Mouse (Mus musculus): ENCODE results near the gene Olfr573-ps1. TPM values are rescaled to one million over a fixed set of nuclear protein-coding genes. Genes with fewer than 3 reads are reported as not detected.

Gene Olfr573-ps1
- polyA plus RNA-seq (2016; fragmentation: Nextera tagmentation; extraction: Ambion mirVana), result not detected in 2 replicates

DNA sequence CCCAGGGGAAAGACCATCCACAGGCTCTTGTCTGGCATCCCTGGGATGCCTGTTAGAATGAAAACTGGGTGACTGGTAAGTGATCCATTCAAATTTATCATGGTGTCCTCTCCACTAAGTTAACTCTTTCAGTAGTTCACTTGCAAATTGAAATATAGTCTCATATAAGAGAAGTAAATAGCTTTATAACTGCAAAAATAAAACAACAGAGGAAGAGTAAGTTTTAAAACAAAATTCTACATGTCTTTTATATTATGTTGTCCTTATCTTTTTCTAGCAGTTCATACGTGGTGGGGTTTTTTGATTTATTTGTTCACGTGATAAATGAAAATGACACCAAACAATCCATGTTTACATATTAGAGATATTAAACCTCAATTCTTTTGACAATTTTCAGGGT, at the start of gene Olfr573-ps1:
Olfr573-ps1 (minus strand) TSS at position 101 of the 400 bp plus-strand sequence.
- Histone ChIP-seq H3K27ac (no peak within 1 kb of the TSS), H3K4me3 (no peak within 1 kb of the TSS), H3K4me1 (no peaks in the 10 kb centered on the region), H3K9me3 (replicated peaks) (no peaks in the 10 kb centered on the region), H3K36me3 (no peaks in the 10 kb centered on the region), H3K27me3 (ENCODE audit: low read depth, poor library complexity, severe bottlenecking) (no peaks in the 10 kb centered on the region)
- no peak for DNase-seq (ENCODE audit: low spot score)
- 97% methylated on average over 2 of the region's 2 CpGs for WGBS

DNA sequence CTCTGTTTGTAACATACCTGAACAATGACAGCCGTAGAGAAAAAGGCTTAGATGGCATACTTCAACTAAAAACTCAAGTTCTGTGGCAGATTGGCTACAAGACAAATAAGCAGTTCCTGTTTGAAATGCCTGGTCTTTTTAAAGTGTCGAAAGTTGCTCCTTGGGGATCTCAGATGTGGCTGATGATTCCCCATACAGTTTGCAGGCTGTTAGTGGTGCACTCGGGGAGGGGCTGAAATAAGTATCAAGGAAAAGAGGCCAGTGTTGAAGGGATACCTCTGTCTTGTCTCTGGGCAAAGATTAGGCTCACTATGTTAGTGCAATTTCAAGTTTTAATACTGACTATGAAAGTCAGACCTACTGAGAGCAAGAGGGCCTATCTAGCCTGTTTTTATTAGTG, 46.8 kb upstream of the Olfr573-ps1 start, which contains the start of gene Olfr578:
Olfr578 (minus strand) TSS at position 101 of the 400 bp plus-strand sequence.
- H3K36me3 ChIP-seq, result no peaks in the 10 kb centered on the region
- no peak for DNase-seq (ENCODE audit: low spot score)
- WGBS, result 77% methylated on average over 3 of the region's 3 CpGs
- no peaks in the 10 kb centered on the region for H3K4me1 ChIP-seq
- no peaks in the 10 kb centered on the region for H3K9me3 ChIP-seq (replicated peaks)
- no peak within 1 kb of the TSS for H3K4me3 ChIP-seq
- no peaks in the 10 kb centered on the region for H3K27me3 ChIP-seq (ENCODE audit: low read depth, poor library complexity, severe bottlenecking)
- H3K27ac ChIP-seq, result no peak within 1 kb of the TSS

DNA sequence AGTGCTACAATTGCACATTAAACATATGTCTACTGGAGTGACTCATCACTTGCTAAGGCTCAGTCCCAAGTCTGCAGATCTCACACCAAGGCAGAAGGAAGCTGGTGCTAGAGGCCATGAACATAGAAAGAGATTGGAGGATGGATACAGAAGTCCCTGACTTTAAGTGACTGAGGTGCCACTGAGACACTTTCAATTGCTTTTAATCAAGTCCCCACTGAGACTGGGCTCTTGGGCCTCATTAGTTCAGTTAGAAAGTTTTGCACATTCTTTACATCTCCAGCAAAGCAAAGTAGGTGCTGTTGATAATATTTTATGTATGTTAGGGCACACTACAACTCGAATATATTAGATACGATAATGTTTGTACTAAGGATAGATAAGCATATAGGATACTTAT, 33.5 kb upstream of the Olfr573-ps1 start, which contains the start of gene Olfr577:
Olfr577 (minus strand) TSS at position 101 of the 400 bp plus-strand sequence.
- Histone ChIP-seq H3K27ac (no peak within 1 kb of the TSS), H3K36me3 (no peaks in the 10 kb centered on the region), H3K4me1 (no peaks in the 10 kb centered on the region), H3K9me3 (replicated peaks) (no peaks in the 10 kb centered on the region), H3K27me3 (ENCODE audit: low read depth, poor library complexity, severe bottlenecking) (no peaks in the 10 kb centered on the region), H3K4me3 (no peak within 1 kb of the TSS)
- no peak for DNase-seq (ENCODE audit: low spot score)
- 89% methylated on average over 2 of the region's 2 CpGs for WGBS

- Histone ChIP-seq H3K36me3 (no peaks in the 10 kb centered on the region), H3K27me3 (ENCODE audit: low read depth, poor library complexity, severe bottlenecking) (no peaks in the 10 kb centered on the region), H3K4me3 (no peak overlapping the region), H3K4me1 (no peaks in the 10 kb centered on the region), H3K27ac (no peak overlapping the region), H3K9me3 (replicated peaks) (no peaks in the 10 kb centered on the region)
- 65% methylated on average over 1 of the region's 1 CpGs for WGBS
- no peak for DNase-seq (ENCODE audit: low spot score)
Observed at GRCm38 (mm10) chr7:102974399-102974798, 32.0 kb upstream of the Olfr573-ps1 start.

DNA sequence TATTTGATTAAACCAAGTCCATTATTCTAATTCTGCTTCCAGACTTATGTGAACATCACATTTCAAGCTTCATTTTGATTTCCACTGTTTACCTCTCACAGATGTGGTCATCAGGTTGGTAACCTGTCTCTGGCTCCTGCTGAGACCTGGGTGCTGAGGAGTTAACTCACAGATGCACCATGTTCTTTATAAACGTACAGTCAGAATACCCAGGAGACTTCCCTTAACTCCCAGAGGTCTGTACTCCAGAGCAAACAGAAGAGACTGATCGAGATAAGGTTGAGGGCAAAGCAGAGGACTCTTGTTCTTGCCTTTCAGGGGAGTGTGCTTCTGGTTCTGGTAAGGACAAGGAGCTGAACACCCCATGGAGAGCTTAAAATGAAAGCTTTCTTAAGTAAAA, 20.0 kb upstream of the Olfr573-ps1 start, which contains the start of gene Olfr576:
Olfr576 (plus strand) TSS at position 301 of the 400 bp plus-strand sequence.
- 63% methylated on average over 2 of the region's 2 CpGs for WGBS
- H3K27ac ChIP-seq, result no peak within 1 kb of the TSS
- H3K4me3 ChIP-seq, result no peak within 1 kb of the TSS
- H3K4me1 ChIP-seq, result no peaks in the 10 kb centered on the region
- H3K36me3 ChIP-seq, result no peaks in the 10 kb centered on the region
- H3K9me3 ChIP-seq (replicated peaks), result no peaks in the 10 kb centered on the region
- no peaks in the 10 kb centered on the region for H3K27me3 ChIP-seq (ENCODE audit: low read depth, poor library complexity, severe bottlenecking)
- no peak for DNase-seq (ENCODE audit: low spot score)

GRCm38 (mm10) chr7:102958593-102958992, 16.2 kb upstream of the Olfr573-ps1 start, which contains the start of gene Olfr575:
Gene Olfr575 (minus strand): TSS chr7:102958775.
- Histone ChIP-seq H3K36me3 (no peaks in the 10 kb centered on the region), H3K4me3 (no peak within 1 kb of the TSS), H3K27ac (no peak within 1 kb of the TSS), H3K27me3 (ENCODE audit: low read depth, poor library complexity, severe bottlenecking) (no peaks in the 10 kb centered on the region), H3K4me1 (no peaks in the 10 kb centered on the region), H3K9me3 (replicated peaks) (no peaks in the 10 kb centered on the region)
- no peak for DNase-seq (ENCODE audit: low spot score)
- 66% methylated on average over 1 of the region's 1 CpGs for WGBS

DNA sequence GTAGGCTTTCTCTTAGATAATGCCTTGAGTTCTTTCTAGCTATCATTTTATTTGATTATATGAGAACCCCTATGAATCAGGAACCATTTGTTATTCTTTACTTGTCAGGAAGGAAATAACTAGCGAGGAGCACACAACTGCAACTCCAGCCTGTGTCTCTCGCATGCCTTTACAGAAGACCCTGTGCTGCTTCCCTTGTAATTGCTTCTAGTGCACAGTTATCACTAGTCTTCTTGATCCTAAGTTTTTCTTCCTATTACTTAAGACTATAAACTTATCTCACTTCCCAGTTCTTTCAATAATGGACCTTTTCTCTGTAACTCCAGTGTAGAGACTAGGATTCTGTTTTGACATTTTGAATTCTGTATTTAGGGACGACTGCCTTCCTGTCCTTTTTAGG, 15.8 kb upstream of the Olfr573-ps1 start:
- H3K4me3 ChIP-seq, result no peak overlapping the region
- H3K9me3 ChIP-seq (replicated peaks), result no peaks in the 10 kb centered on the region
- H3K4me1 ChIP-seq, result no peaks in the 10 kb centered on the region
- WGBS, result 83% methylated on average over 3 of the region's 3 CpGs
- no peaks in the 10 kb centered on the region for H3K36me3 ChIP-seq
- no peaks in the 10 kb centered on the region for H3K27me3 ChIP-seq (ENCODE audit: low read depth, poor library complexity, severe bottlenecking)
- no peak for DNase-seq (ENCODE audit: low spot score)
- no peak overlapping the region for H3K27ac ChIP-seq

DNA sequence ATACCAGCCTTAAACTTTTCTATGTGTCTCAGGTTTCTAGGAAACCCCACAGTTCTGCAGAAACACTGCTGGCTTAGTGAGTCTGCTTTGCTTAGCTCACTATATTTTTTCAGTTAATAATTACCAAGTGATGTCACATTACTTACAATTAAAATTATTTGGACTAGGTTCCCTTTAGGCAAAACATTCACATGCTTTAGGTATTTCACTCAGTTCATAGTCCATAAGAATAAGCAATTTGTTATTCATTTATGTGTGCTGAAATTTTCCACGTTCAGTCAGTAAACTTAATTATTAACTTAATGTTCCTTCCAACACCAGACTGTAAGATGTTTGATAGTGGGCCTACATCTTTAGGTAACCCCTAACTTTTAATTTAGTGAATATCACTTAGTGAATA, 8.4 kb upstream of the Olfr573-ps1 start:
- H3K4me1 ChIP-seq, result no peaks in the 10 kb centered on the region
- H3K4me3 ChIP-seq, result no peak overlapping the region
- H3K36me3 ChIP-seq, result no peaks in the 10 kb centered on the region
- H3K27me3 ChIP-seq (ENCODE audit: low read depth, poor library complexity, severe bottlenecking), result no peaks in the 10 kb centered on the region
- DNase-seq (ENCODE audit: low spot score), result no peak
- no peak overlapping the region for H3K27ac ChIP-seq
- WGBS, result 77% methylated on average over 1 of the region's 1 CpGs
- no peaks in the 10 kb centered on the region for H3K9me3 ChIP-seq (replicated peaks)

GRCm38 (mm10) chr7:102948167-102948566, 5.8 kb upstream of the Olfr573-ps1 start, which contains the start of gene Olfr574:
Gene Olfr574 (plus strand): TSS chr7:102948467.
- 96% methylated on average over 1 of the region's 1 CpGs for WGBS
- no peaks in the 10 kb centered on the region for H3K36me3 ChIP-seq
- no peaks in the 10 kb centered on the region for H3K9me3 ChIP-seq (replicated peaks)
- H3K27me3 ChIP-seq (ENCODE audit: low read depth, poor library complexity, severe bottlenecking), result no peaks in the 10 kb centered on the region
- H3K27ac ChIP-seq, result no peak within 1 kb of the TSS
- no peaks in the 10 kb centered on the region for H3K4me1 ChIP-seq
- no peak within 1 kb of the TSS for H3K4me3 ChIP-seq
- DNase-seq (ENCODE audit: low spot score), result no peak

GRCm38 (mm10) chr7:102943417-102943816, 1.0 kb upstream of the Olfr573-ps1 start:
- DNase-seq (ENCODE audit: low spot score), result no peak
- no peaks in the 10 kb centered on the region for H3K36me3 ChIP-seq
- H3K4me3 ChIP-seq, result no peak overlapping the region
- no peak overlapping the region for H3K27ac ChIP-seq
- no peaks in the 10 kb centered on the region for H3K4me1 ChIP-seq
- H3K9me3 ChIP-seq (replicated peaks), result no peaks in the 10 kb centered on the region
- no peaks in the 10 kb centered on the region for H3K27me3 ChIP-seq (ENCODE audit: low read depth, poor library complexity, severe bottlenecking)
- WGBS, result 91% methylated on average over 1 of the region's 1 CpGs

DNA sequence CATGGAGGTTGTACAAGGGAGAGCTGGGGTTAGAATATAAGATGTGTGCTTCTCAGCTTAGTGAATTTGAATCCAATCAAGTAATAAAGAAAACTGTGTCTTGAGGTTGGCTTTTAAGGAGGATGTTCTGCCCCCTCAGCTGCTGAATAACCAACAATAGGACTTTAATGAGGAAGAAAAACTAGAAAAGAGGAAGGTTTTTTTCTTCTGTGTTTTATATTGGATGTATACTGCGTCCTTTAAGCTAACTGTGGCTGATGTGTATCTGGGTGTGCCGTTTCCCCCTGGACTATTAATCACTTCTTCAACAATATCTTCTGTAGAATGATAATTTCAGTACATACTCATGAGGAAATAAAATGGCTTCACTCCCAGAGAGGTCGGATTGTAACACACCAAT, 15.3 kb downstream of the Olfr573-ps1 start:
- no peaks in the 10 kb centered on the region for H3K27me3 ChIP-seq (ENCODE audit: low read depth, poor library complexity, severe bottlenecking)
- H3K4me1 ChIP-seq, result no peaks in the 10 kb centered on the region
- DNase-seq (ENCODE audit: low spot score), result no peak
- WGBS, result 79% methylated on average over 3 of the region's 3 CpGs
- no peak overlapping the region for H3K4me3 ChIP-seq
- H3K9me3 ChIP-seq (replicated peaks), result no peaks in the 10 kb centered on the region
- H3K36me3 ChIP-seq, result no peaks in the 10 kb centered on the region
- H3K27ac ChIP-seq, result no peak overlapping the region

GRCm38 (mm10) chr7:102924109-102924508, 18.3 kb downstream of the Olfr573-ps1 start, which contains the start of gene Olfr572:
Gene Olfr572 (plus strand): TSS chr7:102924409.
- DNase-seq (ENCODE audit: low spot score), result no peak
- H3K27me3 ChIP-seq (ENCODE audit: low read depth, poor library complexity, severe bottlenecking), result no peaks in the 10 kb centered on the region
- no peak within 1 kb of the TSS for H3K4me3 ChIP-seq
- H3K9me3 ChIP-seq (replicated peaks), result no peaks in the 10 kb centered on the region
- no peak within 1 kb of the TSS for H3K27ac ChIP-seq
- 65% methylated on average over 1 of the region's 1 CpGs for WGBS
- no peaks in the 10 kb centered on the region for H3K4me1 ChIP-seq
- H3K36me3 ChIP-seq, result no peaks in the 10 kb centered on the region

- Histone ChIP-seq H3K27ac (no peak overlapping the region), H3K9me3 (replicated peaks) (no peaks in the 10 kb centered on the region), H3K27me3 (ENCODE audit: low read depth, poor library complexity, severe bottlenecking) (no peaks in the 10 kb centered on the region), H3K4me1 (0 out of 2 replicates have a peak, but pooled peaks cover 4% of the 10 kb centered on the region), H3K36me3 (no peaks in the 10 kb centered on the region), H3K4me3 (no peak overlapping the region)
- WGBS, result 17% methylated on average over 1 of the region's 1 CpGs
- DNase-seq (ENCODE audit: low spot score), result no peak
Observed at GRCm38 (mm10) chr7:102919632-102920031, 22.7 kb downstream of the Olfr573-ps1 start.
